Comparison of ENCODE assay signal across 14 mouse cellular contexts in genomic region chr14:58175651-58176363, GRCm38 (mm10).
DNase-seq lines count a peak whose midpoint lies in the region; ATAC-seq lines count a peak whose summit lies in the region.
"Had no signal": no experiment of that assay in that cellular context is flagged by ENCODE, and none has a peak within 500 bp of the region (broad histone marks: within the 10 kb centered on the region; RNA-seq: fewer than 3 reads in every experiment).

No protein-coding gene starts in this region.

- ATAC-seq in inflammation-experienced regulatory T-cells, adult 6 months: no peak
- ATAC-seq: hindbrain, embryonic 16.5 days had no signal

- DNase-seq in urinary bladder, postnatal 14 days (ENCODE audit: low spot score): peak; percentile 18
- DNase-seq in urinary bladder, adult 18-20 months (ENCODE audit: low spot score in 2 of 2): no peak
- peak; percentile 45 for DNase-seq in kidney, postnatal 10 days
- peak; percentile 18 for DNase-seq in lung, postnatal 10 days
- no peak for DNase-seq in ovary, postnatal 36 days (ENCODE audit: low spot score)
- DNase-seq in spleen, postnatal 10 days (ENCODE audit: low spot score in 2 of 2): no peak
- no peak for DNase-seq in MN1 (ENCODE audit: low spot score)
- DNase-seq: adrenal gland, postnatal 14 days; cerebellum, postnatal 14 days; heart, adult 18-20 months; heart, postnatal 10 days; right cerebral cortex, adult 18-20 months had no signal

Comparison
In these comparisons a context has a peak if more than half of its experiments do, and no peak if none do; other contexts are left out.
1. DNase-seq: peak in urinary bladder, postnatal 14 days (single experiment), kidney, postnatal 10 days (single experiment) and lung, postnatal 10 days (single experiment); none in urinary bladder, adult 18-20 months (0 of 2), ovary, postnatal 36 days (single experiment), spleen, postnatal 10 days (0 of 2) and MN1 (single experiment).